Comparison of ENCODE assay signal across 8 mouse cellular contexts in genomic region chr12:53328257-53328736, GRCm38 (mm10).
DNase-seq lines count a peak whose midpoint lies in the region; ATAC-seq and TF ChIP-seq lines count a peak whose summit lies in the region.

No protein-coding gene starts in this region.

- ATAC-seq in heart, embryonic 13.5 days (ENCODE audit: extremely low read depth, insufficient number of reproducible peaks, low FRiP score, low TSS enrichment) = peak; percentile 31; the same call in 1 of the 2 replicates
- peak; percentile 76 for ATAC-seq in limb, embryonic 15.5 days (ENCODE audit: insufficient number of reproducible peaks, low FRiP score, low TSS enrichment, low read depth)
- no peak for ATAC-seq in forebrain, embryonic 12.5 days (ENCODE audit: low FRiP score)

- H3K4me1 ChIP-seq in heart, embryonic 13.5 days = peaks cover 18% of the 10 kb centered on the region
- H3K4me1 ChIP-seq in limb, embryonic 15.5 days = peaks cover 16% of the 10 kb centered on the region
- peaks cover 35% of the 10 kb centered on the region for H3K4me1 ChIP-seq in forebrain, embryonic 12.5 days

- TF ChIP-seq CTCF in layer of hippocampus, adult 2 months (conservative IDR thresholded peaks at IDR 0.05) = no peak

- no peaks in the 10 kb centered on the region for H3K36me3 ChIP-seq in heart, embryonic 13.5 days
- H3K36me3 ChIP-seq in limb, embryonic 15.5 days = no peaks in the 10 kb centered on the region
- no peaks in the 10 kb centered on the region for H3K36me3 ChIP-seq in forebrain, embryonic 12.5 days (replicated peaks)

- H3K27ac ChIP-seq in layer of hippocampus, adult 2 months = peak overlapping the region; percentile 19; the same call in 1 of the 2 replicates
- H3K27ac ChIP-seq in heart, embryonic 13.5 days (replicated peaks) = 0 out of 2 replicates have a peak overlapping the region, but pooled peaks have one; percentile 28
- H3K27ac ChIP-seq in limb, embryonic 15.5 days = peak overlapping the region; percentile 67
- H3K27ac ChIP-seq in forebrain, embryonic 12.5 days = no peak overlapping the region

- no peak overlapping the region for H3K9ac ChIP-seq in heart, embryonic 13.5 days
- H3K9ac ChIP-seq in limb, embryonic 15.5 days = no peak overlapping the region
- H3K9ac ChIP-seq in forebrain, embryonic 12.5 days = no peak overlapping the region

- 27% methylated on average over 5 of the region's 5 CpGs for WGBS in heart, embryonic 13.5 days
- 11% methylated on average over 5 of the region's 5 CpGs for WGBS in limb, embryonic 15.5 days
- 34% methylated on average over 5 of the region's 5 CpGs for WGBS in forebrain, embryonic 12.5 days

- no peaks in the 10 kb centered on the region for H3K27me3 ChIP-seq in heart, embryonic 13.5 days (replicated peaks)
- H3K27me3 ChIP-seq in limb, embryonic 15.5 days = no peaks in the 10 kb centered on the region
- no peaks in the 10 kb centered on the region for H3K27me3 ChIP-seq in forebrain, embryonic 12.5 days

- peak overlapping the region; percentile 44 for H3K4me2 ChIP-seq in heart, embryonic 13.5 days
- peak overlapping the region; percentile 26 for H3K4me2 ChIP-seq in limb, embryonic 15.5 days
- H3K4me2 ChIP-seq in forebrain, embryonic 12.5 days = no peak overlapping the region

- H3K9me3 ChIP-seq in heart, embryonic 13.5 days = no peaks in the 10 kb centered on the region
- no peaks in the 10 kb centered on the region for H3K9me3 ChIP-seq in limb, embryonic 15.5 days
- no peaks in the 10 kb centered on the region for H3K9me3 ChIP-seq in forebrain, embryonic 12.5 days

- peak in 1 of 2 experiments; percentile 3 for DNase-seq in layer of hippocampus, adult 2 months (ENCODE audit: low spot score in 2 of 2)
- no peak for DNase-seq in layer of hippocampus, adult 9-11 months
- peak; percentile 71 for DNase-seq in embryo, embryonic 10 days (ENCODE audit: low spot score)
- DNase-seq in testis, postnatal 10 days (ENCODE audit: low spot score) = peak; percentile 61
- no peak for DNase-seq in thymus, postnatal 10 days (ENCODE audit: low spot score in 2 of 2)

- no peak overlapping the region for H3K4me3 ChIP-seq in layer of hippocampus, adult 2 months
- H3K4me3 ChIP-seq in heart, embryonic 13.5 days = no peak overlapping the region
- no peak overlapping the region for H3K4me3 ChIP-seq in limb, embryonic 15.5 days
- H3K4me3 ChIP-seq in forebrain, embryonic 12.5 days (replicated peaks) = no peak overlapping the region

Comparison
In these comparisons a context has a peak if more than half of its experiments do, and no peak if none do; other contexts are left out.
1. DNase-seq: peak in embryo, embryonic 10 days (single experiment) and testis, postnatal 10 days (single experiment); none in layer of hippocampus, adult 9-11 months (single experiment) and thymus, postnatal 10 days (0 of 2).